Mouse (Mus musculus) cortical plate, adult 2 months (tissue): Measurements from ENCODE around the gene Ptpre.

ENCODE experiments used
- CTCF ChIP-seq: fragments of 200-500 bp; IDR thresholded peaks from 2 replicates; pipeline ENCODE4 v1.5.1; 2011; ENCODE audit warnings: mild to moderate bottlenecking, control low read depth, low read length; ENCODE audit not compliant: insufficient read depth; ENCODE audit errors: extremely low read depth
- POLR2A ChIP-seq: fragments of 200-500 bp; IDR thresholded peaks from 2 replicates; pipeline ENCODE4 v1.6.1; 2011; ENCODE audit warnings: mild to moderate bottlenecking, low read length, control low read depth; ENCODE audit not compliant: insufficient read depth; ENCODE audit errors: extremely low read depth

DNA sequence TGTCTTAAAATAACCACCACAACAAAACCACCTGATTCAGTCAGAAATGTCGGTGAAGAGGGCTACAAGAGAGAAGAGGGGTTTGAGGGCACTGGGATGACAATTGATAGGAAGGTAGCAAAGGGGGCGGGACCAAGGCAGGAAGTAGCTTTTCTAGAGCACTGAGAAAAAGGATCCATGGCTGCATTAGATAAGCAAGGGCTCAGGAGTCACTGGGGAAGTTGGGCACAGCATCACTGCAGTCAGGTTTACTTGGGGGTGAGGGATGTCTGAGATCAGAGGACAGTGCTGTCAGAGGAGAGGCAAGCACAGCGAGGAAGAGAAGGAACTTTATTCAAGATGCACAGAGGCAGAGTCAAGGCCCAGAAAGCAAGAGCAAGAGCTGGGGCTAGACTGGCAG is 1.4 kb upstream of the Ptpre start:
- TF ChIP-seq CTCF (no peak), POLR2A (no peak)
